Mouse (Mus musculus): ENCODE results near the gene D030056L22Rik.
A peak's percentile ranks its signal among the peaks of the same experiment; 100 is the strongest.

Gene D030056L22Rik

DNA sequence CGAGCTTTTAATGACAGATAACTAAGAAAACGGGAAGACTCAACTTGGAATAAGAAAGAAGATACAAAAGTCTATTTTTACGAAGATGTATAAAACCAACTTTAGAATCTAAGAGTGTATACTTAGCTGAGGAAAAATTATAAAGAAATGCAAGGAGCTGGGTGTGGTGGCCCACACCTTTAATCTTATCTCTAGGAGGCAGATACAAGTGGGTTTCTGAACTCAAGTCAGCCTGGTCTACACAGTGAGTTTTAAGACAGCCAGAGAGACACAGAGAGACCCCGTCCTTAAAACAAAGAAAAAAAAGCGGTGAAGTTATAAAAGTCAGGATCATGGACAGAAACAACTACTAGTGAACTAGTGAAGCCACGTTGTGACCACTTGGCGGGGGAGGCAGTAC is 26.2 kb downstream of the D030056L22Rik start:
- DNase-seq = no peak

DNA sequence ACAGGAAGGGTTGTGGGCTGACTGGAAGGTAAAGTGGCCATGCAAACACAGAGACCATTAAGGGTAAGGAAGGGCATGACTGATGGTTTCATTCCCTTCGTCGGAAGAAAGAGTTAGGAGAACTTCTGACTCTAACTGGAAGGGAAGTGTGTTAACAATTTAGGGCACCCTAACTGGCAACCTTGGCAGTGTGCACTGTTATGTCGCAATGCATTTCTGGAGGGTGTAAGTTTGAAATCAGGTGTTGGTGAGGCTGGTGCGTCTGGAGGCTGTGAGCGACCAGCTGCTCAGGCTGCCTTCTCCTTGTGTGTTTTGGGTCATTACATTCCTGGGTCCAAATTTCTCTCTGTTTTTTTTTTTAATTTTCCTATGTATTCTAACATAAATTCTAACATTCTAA is 31.0 kb downstream of the D030056L22Rik start:
- no peak for DNase-seq

- DNase-seq = no peak
These were observed 33.8 kb downstream of the D030056L22Rik start for GRCm38 (mm10) chr19:18746576-18747340.

DNA sequence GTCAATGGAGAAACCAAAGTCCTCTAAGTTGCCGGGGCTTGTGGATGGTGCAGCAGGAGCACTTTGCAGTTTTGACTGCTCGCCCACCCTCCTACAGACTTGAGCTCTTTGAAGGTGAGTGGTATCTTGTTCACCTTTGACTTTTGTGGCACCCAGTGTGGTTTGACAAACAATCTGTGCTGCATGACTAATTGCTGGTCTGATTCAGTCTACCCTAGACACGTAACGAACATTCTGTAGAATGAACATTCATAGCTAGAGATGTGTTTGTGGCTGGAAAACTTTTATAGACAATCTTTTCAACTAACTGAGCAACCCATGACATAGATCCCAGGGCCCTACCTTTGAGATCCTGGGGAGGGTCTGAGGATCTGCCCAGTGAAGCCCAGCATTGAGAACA is 34.4 kb downstream of the D030056L22Rik start:
- no peak for DNase-seq

GRCm38 (mm10) chr19:18749598-18750339 is 36.8 kb downstream of the D030056L22Rik start, which contains the start of gene Trpm6:
Gene Trpm6 (plus strand): TSS chr19:18749983.
- DNase-seq = peak; percentile 38

- DNase-seq = no peak
These were observed 44.2 kb downstream of the D030056L22Rik start for GRCm38 (mm10) chr19:18757191-18757590.

DNA sequence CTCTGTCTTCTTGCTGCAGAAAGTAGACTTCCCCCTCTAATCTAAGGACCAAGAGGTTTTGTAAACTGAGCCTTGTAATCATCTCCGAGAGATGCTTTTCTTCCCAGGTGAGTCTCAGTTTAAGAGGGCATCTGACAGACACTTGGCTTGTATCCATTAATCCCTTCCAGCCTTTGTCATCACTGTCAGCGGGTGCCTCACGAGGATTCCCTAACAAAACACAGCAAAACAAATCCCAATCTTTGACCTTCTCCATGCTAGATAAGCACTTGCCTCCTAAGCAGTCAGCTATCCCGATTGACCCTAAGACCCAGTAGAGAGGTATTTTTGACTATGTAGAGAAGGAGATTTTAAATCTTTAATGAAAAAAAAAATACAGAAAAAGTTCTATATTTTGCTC is 44.7 kb downstream of the D030056L22Rik start:
- no peak for DNase-seq

GRCm38 (mm10) chr19:18758269-18758668 is 45.3 kb downstream of the D030056L22Rik start:
- DNase-seq = no peak

- DNase-seq = peak; percentile 24
These were observed 45.9 kb downstream of the D030056L22Rik start for GRCm38 (mm10) chr19:18758916-18759315.

- no peak for DNase-seq
These were observed 53.4 kb downstream of the D030056L22Rik start for GRCm38 (mm10) chr19:18766399-18766798.

All from kidney, postnatal 10 days (tissue).